Mouse (Mus musculus) ovary, postnatal 36 days (tissue): Measurements from ENCODE around the gene Ccnl1.

Experiments
- DNase-seq: peaks from one replicate; pipeline ENCODE4 v3.0.0; 2022; ENCODE audit warnings: low spot score, mixed read lengths

The Ccnl1 gene

DNA sequence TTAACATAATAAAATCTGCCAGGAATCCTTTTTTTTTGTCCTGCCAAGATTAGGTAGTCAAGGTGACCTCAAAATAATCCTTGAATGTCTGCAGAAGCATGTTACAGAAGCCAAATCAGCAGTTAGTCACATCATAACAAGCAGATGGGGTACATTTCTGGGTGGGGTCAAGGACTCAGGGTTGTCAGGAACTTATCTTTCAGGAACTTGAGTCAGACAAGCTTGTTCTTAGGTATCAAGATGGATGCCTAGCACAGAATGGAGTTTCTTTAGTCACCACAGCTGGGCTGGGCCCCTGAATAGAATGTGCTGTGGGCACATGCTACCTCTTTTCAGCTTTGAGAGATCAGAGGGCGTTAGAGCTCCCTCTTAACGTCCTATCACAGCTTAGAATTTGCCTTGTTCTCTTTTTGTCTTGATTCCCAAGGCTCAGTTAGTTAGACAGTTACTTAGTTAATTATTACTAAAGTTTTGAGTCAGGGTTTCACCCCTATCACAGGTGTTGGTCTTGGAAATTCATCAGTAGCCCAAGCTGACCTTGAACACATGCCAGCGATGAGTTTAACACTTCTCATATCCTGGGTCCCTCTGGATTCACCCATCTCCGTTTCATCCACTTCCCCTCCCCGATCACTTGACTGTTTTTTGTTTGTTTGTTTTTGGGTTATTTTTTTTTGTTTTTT is 32.9 kb downstream of the Ccnl1 start:
- no peak for DNase-seq

DNA sequence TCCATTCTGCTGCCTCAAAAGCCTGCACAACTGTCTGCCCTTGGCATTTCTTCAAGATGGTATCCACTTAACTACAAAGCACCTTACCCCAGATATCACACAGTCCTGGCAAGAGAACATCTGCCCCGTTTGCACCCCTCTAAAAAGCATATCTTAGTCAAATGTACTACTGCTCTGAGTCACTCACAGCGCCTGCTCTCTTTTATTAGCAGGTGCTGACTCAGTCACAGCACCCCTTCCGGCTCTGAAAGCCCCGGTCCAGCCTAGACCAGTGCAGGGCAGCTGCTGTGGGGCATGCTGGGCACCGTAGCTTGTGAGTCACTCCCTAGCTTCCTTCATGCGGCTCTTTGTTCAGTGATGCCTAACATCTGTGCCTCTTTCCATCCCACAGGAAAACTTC is 35.6 kb downstream of the Ccnl1 start:
- no peak for DNase-seq

DNA sequence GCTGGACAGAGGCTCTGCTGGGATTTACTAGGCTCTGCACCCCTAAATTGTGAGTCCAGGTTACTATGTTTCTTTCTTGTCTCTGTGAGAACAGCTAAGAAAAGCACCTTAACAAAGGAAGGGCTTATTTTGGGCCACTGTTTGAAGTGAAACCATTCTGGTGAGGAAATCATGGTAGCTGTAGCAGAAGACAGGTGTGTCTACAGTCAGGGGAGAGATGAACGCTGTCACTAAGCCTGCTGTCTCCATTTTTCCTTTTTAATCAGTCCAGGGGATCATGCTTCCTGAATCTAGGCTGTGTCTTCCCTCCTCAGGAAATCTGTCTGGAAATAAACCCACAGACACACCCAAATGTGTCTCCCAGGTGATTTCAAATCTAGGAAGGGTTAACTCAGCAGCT is 36.4 kb downstream of the Ccnl1 start:
- no peak for DNase-seq

DNA sequence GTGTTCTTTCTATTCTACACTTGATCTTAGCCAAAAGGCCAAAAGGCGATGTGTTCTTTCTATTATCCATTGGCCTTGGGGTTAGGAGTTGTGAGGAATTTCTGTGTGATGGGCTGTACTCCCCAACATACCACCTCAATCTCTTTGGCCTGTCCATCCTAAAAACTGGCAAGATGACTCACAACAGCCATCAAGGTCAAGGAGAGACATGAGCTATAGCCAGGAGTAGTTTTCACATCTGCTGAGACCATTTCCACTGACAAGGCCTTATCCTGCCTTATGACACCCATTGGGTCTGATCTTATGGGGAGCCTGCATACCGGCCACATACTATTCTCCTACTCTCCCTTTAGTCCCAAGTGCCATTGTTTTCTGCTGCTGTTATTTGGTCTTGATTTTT is 39.0 kb downstream of the Ccnl1 start:
- no peak for DNase-seq

DNA sequence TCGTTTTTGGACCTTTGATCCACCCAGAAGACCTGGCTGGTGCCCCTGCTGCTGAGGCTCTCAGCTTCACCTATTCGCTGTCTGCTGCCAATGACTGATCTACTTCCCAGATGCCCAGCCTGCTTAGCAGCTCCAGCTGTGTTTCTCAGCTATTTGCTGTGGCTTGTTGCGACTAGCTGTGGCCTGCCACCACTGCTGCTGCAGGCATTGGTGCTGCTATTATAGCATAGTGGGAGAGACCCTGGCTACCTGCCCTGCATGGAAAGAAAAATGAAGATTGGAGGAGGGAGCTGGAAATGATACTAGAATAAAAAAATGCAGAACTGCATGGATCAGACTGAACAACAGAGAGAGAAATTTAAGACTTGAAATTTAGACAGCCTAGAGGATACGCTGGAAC is 45.1 kb downstream of the Ccnl1 start:
- DNase-seq = no peak

DNA sequence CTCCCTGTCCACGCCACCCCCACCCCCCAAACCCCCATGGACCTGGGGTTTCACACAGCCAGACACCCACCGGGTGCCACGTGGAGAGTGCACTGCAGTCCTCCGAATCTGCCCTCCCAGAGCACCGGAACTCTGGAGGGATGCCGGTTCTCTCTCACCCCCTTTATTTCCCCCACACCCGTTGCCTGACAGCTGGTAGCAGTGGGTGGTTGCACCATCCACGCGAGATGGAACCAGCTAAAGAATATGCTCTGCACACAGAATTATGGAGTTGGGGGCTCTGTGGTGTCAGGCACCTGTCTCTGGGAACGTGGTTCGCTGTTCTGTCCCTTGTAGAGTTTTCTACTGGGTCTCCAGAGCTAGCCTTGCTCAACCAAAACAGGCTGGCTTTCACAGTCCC is 45.8 kb downstream of the Ccnl1 start:
- no peak for DNase-seq

DNA sequence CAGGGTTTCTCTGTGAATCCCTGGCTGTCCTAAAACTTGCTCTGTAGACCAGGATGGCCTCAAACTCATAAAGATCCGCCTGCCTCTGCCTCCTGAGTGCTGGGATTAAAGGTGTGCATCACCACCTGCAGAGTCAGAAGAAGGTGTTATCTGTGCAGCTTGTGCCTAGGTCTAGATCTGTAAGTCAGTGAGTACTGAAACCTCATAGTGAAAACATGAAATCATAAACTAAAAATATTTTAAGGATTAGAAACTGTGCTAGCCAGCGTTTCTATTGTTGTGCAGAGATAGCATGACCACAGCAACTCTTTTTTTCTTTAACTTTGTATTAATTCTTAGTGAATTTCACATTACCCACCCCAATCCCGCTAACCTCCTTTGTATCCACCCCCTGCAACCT is 46.8 kb downstream of the Ccnl1 start:
- DNase-seq = no peak

DNA sequence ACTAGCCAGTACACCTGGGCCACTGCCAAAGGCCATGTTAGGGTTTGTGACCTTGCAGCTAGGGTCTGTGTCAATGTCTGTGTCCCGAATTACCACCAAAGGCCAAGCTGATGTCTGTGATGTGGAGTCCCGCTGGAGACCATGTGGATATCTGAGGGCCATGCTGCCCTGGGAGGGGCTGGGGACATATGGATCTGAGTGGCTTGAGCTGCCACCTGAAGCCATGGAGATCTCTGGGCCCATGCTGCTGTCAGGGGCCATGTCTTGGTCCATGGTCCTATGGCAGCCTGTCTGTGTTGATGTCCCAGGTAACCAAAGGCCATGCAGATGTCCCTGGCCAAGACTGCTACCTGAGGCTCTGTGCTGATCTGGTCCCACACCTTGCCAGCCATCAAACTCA is 48.6 kb downstream of the Ccnl1 start:
- DNase-seq = no peak

DNA sequence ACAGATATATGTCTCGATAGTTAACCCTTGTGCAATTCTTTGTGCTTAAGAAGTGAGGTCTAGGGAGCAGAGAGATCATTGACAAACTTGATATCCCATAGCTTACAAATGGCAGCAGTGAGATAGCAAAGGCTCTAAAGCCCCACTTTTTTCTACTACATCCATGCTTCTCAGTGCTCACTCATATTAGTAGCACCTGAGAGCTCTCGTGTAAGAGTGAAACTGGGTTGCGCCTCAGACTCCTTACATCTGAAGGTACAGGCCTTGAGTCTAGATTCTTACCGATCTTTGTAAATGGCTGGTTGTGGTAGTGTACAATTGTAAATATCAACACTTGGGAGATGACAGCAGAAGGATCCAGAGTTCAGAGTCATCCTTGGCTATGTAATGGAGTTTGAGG is 50.5 kb downstream of the Ccnl1 start:
- DNase-seq = no peak

DNA sequence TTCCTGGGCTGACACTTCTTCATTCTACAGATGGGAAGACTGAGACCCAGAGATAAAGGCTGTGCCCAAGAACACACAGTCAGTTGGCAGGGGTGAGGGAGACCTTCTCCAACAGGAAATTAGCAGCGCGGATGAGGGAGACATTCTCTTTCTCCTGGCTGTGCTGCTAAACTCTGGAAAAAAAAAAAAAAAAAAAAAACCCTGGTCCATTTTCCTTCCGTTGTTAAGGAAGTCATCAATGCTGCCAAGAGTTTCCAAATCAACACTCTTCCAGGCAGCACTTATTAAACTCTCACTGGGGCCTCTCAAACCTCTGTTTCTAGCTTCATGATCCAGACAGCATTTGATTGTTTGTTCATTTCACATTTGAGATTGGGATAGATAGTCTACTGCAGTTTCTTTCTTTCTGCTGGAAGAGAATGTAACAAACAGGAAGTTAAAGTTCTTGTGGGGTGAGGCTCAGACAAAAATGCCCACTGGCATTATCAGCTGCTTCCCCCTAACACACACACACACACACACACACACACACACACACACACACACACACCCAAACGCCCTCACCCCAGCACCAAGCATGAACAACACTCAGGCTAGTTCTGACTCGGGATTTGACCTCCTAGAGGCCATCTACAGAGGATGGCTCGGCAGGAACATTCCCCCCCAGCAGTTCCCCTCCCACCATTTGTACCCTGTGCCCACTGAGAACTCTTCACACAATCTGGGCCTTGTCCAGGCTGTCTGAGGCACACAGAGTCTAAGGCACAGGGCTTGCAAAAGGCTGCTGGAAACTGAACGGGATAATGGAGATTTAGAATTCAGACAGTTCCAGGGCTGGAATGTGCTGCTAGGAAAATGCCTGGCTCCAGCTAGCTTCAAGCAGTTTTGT is 52.5 kb downstream of the Ccnl1 start:
- no peak for DNase-seq

DNA sequence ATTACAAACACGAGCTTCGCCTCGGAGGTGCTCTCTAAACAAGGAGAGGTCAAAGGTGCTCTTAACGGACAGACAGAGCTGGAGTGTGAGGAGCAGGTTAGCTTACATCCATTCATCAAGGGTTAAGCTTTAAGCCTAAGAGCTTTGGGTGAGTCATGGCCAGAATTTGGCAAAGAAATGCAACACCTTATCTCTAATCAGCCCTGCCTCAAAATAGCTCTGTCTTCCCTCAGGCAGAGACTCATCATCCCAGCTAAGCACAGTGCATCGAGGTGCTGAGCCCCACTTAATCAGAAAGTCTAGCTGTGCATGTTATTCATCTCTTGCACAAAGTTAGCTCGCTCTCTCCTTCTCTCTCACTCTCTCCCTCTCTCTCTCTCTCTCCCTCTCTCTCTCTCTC is 53.3 kb downstream of the Ccnl1 start:
- DNase-seq = no peak

DNA sequence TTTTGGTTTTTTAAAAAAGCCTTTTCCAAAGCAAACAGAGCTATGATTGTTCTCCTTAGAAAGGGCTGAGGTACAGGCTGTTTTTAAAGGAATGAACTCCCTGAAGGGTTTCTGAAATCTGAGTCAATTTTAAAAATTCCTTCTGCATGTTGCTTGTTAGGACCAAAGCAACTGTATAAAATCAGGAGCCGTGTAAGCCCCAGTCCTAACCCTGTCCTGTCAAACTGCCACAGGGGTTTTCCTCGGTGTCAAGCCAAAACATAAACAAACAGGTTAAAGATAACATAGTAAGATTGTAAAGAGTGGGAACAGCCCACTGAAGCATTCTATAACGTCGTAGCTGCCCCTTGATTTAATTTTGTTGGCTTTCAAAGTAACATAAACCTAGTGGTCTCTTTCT is 53.9 kb downstream of the Ccnl1 start:
- DNase-seq = no peak

DNA sequence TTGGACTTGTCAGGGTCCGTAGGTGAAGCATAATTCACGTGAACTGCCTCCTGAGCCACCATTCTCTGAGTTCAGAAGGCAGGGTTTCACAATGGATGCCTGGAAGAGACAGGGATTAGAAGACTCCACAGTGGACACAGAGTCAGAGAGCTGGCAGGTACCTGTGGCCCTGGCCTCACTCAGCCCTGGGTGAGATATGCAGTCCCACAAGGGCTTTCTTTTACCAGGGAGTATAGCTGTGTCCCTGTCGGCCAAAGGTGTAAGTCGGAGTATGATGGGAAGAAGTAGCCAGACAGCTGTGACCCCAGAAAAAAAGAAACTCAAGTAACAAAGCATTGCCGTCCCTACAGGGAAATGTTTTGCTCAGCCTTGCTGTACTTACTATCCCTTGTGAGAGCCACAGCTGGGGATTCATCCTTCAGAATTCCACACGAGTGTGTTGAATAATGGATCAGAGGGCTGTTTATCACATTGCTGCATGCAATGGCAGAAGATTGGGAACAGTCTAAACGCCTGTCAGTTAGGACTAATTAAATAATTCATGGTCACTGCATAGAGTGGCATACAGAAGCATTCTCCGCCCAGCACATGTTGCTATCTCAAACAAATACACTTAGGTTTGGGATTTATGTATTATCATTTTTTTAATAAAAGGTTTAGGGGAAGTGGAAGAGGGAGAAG is 59.3 kb downstream of the Ccnl1 start:
- no peak for DNase-seq

DNA sequence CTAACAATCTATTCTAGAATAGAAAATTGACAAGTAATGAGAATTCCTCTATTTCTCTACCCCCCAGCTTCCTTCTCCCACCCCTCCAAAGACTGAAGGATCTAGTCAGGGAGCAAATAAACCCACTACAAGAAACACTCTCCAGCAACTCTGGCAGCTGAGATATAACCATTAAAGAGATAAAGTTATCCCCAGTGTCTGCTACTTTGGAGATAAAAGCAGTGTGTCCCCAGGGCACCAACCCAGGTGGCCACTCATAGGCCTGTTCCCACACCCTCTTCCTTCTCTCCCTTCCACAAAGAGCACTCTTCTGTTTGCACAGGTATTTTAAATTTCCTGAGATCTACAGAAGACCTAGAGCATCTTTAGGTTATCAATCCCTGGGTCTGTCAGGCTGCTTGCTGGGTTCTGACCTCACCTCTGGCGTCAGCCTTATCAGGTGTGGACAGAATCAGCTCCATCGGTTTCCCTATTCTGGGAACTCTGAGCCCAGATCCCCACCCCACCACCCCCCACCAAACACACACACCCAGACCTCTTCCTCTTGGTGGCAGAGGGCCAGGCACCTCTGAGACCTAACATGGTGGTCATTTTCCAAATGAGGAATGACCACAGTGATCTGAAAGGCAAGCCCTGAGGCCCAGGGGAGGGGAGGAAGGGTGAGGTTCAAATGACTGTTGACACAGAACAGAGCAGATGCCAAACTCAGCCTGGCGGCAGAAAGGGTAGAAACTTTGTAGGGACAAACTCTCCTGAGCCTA is 60.6 kb downstream of the Ccnl1 start:
- no peak for DNase-seq
